Mouse (Mus musculus) heart, adult 2 months (tissue): Measurements from ENCODE around the gene Txk.

ENCODE experiments used
- CTCF ChIP-seq: fragments of 200-600 bp; IDR thresholded peaks from 2 replicates; pipeline ENCODE4 v1.8.1; 2022; ENCODE audit warnings: antibody characterized with exemption, mild to moderate bottlenecking, moderate library complexity
- EP300 ChIP-seq: fragments of 200-500 bp; IDR thresholded peaks from 2 replicates; pipeline ENCODE4 v1.6.1; 2011; ENCODE audit warnings: low read depth, low read length, control low read depth; ENCODE audit not compliant: insufficient read depth
- POLR2A ChIP-seq: fragments of 200-500 bp; IDR thresholded peaks from 2 replicates; pipeline ENCODE4 v1.6.1; 2011; ENCODE audit warnings: mild to moderate bottlenecking, low read depth, low read length, control low read depth; ENCODE audit not compliant: insufficient read depth

GRCm38 (mm10) chr5:72783957-72784356 lies 31.4 kb upstream of the Txk start:
- TF ChIP-seq POLR2A: no peak
- TF ChIP-seq CTCF: no peak
- TF ChIP-seq EP300: no peak
